Mouse (Mus musculus) heart, adult 9 months (tissue): ENCODE measurements around the gene Grcc10.

Experiments
- DNase-seq, 2 experiments: peaks; one replicate each; pipeline ENCODE4 v3.0.0; 2022; ENCODE audit warnings: low spot score in 2 of 2

Grcc10 gene

DNA sequence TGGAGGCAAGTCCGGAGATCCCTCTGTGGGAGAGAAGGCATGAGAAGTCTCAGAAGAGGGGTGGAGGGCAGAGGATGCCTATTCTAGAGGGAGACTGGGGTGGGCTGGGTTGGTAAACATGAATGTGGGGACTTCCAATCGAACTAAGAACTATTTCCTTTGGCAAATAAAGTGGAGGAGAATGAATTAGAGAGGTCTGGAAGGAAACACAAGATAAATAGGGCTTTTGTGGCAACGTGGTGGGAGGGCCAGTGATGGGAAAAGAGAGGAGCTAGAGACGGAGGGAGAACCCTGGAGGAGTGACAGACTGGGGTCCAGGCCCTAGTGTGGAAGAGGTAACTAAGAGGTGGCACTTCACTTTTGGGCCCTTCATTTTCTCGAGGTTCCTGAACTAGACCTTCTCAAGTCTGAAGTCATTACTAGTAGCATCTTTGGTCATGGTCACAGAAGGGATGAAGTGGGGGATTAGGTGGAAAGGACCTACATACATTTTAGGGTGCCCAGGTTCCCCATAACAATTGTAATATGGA is 16.2 kb upstream of the Grcc10 start:
- DNase-seq = no peak

DNA sequence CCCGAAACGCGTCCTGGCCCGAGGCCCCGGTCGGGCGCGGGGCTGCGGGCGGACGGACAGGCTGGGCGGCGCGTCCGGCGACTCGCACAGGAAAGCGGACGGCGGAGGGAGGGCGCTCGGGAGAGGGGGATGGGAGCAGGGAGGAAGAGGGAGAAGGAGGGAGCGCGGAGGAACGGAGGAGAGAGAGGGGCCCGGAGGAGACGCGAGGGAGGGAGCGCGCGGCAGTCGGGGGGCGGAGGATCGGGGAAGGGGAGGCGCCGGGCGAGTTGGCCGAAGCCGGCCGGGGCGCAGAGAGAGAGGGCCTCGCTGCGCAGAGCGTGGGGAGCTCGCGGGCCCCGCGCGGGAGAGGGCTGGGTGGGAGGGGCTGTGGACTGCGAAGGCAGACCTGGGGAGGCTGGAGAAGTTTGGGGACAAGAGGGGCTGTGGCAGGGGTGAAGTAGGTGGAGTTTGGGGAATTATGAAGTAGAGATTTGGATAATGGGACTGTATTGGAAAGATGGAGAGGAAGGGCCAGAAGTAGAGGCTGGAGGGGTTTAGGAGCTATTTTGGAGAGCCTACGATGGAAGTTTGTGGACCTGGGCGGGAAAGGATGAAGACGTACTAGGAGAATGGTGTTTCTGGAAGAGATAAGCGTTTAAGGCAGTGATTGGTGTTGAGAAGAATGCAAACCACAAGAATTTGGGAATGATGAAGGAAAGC is 15.6 kb upstream of the Grcc10 start:
- DNase-seq = peak; percentile 82 to 86

DNA sequence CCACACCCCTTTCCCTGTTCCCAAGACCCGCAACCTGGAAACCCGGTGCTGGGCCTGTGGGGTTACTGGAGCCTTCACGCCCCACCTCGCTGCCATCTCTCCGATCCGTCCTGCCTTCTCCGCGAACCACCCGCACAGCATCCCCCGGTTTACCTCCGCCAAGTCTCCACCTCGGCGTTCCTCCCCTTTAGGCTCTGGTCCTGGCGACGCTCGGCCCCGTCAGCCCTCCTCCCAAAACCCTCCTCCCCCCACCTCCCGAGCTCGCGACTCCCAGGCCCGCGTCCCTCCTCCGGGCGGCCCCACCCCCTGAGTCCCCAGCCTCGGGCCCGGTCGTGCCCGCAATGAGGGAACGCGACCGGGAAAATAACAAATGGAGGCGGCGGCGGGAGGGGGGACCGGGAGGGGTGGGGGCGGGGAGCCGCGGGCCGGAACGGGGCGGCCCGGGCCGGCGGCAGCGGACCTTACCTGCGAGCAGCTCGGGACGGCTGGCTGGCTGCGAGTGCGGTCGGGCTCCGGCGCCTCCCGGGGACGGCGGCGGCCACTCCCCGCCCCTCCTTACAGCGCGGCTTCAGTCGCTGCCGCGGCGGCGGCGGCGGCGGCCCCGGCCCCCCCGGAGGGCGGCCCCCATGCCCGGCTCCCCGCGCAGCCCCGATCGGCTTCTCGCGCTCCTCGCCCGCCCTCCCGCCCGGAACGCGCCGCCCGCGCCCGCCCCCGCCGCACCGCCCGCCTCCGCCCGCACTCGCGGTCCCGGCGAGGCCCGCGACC is 14.8 kb upstream of the Grcc10 start, which contains the start of the genes Gm45234 and Atn1:
TSS of gene Gm45234 (minus strand) at position 191 of the 765 bp plus-strand sequence.
TSS of gene Atn1 (minus strand) at position 694 of the 765 bp plus-strand sequence.
- DNase-seq = peak; percentile 61 to 74

DNA sequence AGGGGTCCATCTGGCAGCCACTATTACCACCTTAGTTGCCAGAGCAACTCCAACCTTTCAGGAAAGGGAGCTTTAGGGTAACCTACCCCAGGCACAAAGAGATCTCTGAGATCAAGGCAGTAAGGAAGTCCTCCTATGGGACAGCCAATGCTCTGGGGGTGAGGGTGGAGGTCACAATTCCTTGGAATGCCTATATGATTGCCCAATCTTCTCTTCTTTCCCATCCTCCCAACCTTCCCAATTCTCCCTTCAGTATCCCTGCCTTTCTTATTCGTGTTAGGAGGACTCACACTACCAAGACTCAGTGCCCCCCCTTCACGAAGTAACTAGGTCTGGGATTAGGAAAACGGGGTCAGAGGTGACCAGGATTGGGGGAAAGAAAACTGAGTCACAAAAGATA is 14.1 kb upstream of the Grcc10 start:
- DNase-seq = no peak

DNA sequence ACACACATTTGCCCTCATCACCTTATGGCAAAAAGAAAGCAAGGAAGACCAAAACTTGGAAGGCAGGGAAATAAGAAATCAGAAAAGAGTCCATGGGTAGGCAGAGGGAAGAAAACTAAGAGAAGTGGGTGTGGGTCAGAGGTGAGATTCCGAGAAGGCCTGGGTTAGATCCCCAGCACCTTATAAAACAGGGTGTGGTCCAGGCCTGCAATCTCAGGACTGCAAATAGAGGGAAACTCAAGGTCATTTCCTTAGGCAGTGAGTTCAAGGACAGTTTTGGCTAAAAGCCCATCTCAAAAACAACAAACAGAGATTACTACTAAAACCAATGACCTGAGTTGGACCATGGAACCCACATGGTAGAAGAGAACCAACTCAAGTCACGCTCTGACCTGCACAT is 12.7 kb upstream of the Grcc10 start:
- no peak for DNase-seq

DNA sequence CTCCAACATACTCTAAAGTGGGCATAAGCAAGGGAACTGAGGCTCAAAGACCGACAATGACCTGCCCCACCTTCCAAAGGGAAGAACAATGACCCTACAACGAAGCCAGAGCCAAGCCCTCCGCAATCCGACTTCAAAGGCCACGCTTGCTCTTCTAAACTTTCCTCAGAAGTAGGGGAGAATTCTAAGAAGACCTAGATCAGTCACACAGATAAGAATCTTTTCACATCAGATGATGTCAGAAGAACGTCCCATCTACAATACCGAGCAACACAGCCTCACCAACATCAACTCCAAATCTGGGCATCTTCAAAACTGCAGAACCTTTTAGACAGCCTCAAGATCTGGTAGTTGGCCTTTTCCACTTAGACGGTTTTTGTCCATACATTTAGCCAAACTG is 9.2 kb upstream of the Grcc10 start:
- no peak for DNase-seq

DNA sequence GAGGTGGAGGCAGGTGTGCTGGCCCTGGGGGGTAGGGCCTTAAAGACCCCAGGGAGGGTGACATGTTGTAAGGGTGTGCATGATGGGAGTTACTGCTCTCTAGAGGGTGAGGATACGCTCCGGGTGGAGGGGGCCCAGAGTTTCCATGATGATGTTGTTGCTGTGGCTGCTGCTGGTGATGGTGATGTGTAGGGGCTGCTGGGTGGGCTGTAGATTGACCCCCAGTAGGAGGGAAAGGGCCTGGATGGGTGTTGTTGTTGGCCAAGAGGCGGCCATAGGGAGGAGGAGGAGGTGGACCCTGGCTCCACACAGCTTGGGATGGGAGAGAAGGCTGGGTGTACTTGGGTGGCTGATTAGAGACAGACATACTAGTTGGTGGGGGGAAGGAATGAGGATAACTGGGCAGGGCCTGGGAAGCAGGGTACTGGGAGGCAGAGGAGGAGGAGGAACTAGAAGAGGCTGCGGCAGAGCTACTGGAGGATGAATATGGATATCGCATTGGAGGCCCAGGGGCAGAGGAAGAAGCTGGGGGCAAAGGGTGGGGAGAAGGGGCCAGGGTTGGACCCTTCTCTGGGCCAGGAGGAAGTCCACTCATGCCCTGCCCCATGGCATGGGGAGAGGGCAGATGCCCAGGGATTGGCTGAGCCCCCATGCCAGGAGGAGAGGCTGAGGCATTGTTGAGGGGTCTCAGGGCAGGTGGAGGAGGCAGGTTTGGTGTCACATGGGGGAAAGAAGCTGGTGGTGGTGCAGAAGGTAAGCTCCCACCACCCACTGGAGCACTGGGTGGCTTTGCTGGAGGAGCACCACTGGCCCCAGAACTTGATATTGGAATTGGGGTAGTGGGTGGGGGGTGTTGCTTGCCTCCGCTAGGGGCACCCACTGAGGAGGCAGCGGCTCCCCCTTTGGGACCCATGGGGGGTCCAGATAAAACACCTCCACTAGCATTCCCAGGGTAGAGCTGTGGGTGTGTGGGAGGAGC is 5.8 kb upstream of the Grcc10 start:
- DNase-seq = no peak

DNA sequence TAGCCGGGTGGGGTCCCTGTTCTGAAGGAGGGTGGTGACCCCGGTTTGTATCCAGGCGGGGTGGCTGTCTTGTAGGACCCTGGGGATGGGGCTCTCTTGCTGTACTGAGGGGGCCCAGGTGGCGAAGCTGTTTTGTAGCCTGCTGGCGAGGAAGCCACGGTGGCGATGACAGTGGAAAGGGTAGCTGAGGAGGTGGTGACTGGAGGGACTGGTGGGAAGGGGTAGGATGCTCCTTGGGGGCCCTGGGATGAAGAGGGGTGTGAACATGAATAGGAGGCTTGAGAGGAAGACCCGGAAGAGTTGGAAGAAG is 5.1 kb upstream of the Grcc10 start:
- no peak for DNase-seq

DNA sequence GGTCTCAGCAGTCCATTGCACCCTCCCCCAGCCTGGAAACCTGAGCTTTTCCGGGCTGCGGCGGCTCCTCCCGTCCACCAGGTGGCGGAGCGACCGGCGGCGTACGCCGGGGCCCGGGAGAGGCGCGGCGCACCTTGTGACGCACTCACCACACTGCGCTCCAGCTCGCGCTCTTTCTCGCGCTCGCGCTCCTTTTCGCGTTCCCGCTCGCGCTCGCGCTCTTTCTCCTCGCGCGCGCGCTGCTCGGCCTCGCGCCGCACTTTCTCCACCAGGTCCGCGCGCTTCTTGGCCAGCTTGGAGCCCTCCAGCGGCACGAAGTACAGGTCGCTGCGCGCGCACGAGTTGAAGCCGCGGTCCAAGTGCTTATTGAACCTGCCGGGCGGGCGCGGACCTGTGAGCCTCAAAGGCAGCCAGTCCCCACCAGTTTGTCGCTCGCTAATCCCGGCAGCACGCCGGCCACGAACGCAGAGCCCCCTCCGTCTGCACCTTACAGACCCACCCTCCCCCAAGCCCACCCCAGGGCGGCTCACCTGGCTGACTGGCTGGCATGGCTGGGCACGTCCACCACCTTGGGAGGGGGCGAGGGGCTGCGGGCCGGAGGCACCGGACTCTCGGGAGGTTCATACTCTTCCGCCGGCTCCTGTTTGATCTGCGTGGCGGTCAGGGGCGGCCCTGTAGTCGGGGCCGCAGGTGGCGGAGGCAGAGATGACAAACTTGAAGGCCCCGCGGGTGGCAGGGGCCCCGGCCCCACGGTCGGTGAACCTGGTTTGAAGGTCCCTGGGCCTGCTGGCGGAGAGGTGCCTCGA is 4.5 kb upstream of the Grcc10 start:
- peak; percentile 91 to 93 for DNase-seq

DNA sequence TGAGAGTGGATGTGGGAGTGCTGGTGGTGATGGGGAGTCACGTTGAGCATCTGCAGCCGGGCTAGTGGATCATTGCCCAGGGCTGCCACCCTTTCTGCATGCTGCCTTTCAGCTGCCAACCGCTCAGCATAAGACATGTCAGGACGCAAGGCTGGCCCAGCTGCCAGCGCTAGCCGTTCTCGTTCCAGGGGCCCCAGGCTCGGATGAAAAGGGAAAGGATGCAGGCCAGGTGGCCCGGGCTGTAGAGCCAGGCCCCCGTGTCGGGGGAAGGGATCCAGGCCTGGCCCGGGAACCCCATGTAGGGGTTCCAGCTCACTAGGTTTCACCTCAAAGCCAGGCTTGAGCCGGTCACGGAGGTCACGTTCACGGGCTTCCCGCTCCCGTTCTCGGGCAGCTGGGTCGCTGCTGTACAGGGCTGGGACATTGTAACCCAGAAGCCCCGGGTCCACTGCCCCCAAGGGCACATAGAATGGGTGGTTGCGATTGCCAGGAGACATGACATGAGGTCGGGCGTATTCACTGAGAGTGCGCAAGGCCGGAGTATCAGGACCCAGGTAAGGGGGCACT is 3.7 kb upstream of the Grcc10 start:
- DNase-seq = no peak

DNA sequence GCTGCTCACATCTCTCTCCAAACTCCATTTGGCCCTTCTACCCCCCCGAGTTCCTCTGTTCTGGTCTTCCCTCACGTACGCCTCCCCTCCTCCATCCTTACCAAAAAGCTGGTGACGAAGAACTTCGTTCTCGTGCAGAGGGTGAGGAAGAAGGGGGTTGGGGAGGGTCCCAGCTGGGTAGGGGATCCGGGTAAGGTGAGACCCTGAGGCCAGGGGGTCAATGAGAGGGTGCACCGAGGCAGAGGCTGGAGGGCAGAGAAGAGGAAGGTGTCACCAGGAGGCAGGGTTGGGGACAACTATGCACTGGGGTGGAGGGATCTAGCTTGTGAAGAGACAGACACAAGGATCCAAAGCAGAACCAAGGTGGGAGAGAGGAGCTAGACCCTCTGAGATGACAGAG is 2.5 kb upstream of the Grcc10 start:
- no peak for DNase-seq

DNA sequence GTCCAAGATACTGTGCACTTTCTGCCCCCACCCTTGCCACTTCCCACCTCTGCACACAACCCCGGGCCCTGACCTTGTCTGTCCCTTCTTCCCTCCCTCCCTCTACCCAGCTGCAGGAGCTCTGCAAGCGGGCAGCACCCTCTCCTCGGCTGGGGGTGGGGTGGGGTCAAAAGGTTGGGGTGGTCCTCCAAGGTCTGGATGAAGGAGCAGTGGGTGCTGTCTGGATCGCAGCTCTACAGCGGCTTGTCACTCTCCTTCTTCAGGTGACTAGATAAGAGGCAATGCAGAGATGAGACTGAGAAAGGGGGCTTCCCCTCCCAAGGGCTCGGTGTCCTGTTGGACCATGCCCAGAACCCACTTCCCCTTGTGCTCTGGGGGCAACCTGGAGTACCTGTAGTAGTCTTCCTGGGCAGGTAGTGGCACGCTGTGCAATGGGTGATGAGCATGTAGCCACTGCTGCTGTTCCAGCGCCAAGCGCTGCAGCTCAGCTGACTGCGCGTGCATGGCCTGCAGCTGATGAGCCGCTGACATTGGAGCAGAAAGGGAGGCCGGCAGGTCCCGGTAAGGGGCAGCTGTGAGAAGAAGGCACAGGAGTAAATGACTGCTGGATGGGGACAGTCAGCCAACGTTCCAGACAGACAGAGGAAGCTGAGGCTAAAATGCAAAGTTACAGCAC is 1.8 kb upstream of the Grcc10 start:
- no peak for DNase-seq

DNA sequence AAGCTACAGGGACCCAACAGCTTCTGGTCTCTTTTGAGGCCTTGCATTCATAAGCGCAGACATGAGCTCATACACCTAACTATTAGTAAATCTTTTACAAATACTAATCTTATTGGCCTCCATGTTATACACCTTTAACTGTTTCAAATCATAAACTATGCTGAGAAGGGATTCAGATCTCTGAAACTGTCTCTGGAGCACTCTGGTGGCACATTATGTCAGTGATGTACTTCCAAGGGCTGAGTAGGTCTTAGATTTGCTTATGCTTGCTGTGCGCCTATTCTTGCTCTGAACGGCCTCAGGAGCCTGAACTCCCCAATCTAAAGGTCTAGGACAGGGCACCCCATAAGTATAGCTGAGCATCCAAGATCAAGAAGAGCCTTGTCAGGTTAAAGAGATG is 668 bp upstream of the Grcc10 start:
- no peak for DNase-seq

DNA sequence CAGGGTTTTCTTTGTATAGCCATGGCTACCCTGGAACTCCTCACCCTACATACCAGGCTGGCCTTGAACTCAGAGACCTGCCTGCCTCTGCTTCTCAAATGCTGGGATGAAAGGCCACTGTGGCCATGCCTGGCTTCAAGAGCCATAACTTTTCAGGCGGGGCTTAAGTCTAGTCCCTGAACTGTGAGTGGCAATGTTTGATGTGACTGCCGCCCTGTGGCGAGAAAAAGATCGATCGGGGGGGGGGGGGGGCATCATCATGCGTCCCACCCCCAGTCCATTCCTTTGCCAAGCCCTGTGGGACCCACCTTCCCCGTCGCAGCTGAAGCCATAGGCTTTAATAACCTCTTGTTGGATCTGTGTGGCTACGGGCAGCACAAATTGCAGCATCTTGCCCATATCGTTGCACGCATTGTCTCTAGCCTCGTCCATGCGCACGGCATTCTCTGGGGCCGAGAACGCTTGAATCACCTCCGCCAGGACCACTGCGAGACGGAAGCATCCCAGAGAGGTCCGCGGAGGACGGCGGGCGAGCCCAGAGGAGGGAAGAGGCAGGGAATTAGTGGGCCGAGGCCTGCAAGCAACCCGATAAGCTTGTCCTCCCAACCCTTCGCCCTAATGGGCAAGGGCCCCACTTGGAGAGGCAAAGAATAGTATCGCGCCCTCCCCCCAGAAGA is 825 bp downstream of the Grcc10 start:
- DNase-seq = peak in 1 of 2 experiments; percentile 66

DNA sequence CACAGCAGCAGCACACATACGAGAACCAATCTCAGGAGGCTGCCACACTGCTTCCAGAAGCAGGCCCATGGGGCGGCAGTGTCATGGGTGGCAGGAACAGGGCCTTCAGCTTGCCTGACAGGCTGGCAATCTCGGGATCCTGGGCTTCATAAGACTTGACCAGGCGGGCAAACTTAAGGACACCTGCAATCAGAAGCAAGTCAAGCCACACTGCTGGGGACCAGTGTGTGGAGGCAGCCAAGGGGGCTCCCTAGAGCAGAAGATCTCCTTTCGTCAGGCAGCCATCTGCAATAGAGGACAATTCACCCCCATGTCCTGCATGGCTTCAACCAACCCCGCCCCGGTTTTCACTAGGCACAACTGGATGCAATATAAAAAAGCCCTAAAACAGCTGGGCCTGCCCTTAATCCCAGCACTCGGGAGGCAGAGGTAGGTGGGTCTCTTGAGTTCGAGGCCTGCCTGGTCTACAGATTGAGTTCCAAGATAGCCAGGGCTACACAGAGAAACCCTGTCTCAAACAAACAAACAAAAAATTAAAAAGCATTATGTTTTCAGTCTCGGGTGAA is 1.9 kb downstream of the Grcc10 start:
- DNase-seq = no peak

DNA sequence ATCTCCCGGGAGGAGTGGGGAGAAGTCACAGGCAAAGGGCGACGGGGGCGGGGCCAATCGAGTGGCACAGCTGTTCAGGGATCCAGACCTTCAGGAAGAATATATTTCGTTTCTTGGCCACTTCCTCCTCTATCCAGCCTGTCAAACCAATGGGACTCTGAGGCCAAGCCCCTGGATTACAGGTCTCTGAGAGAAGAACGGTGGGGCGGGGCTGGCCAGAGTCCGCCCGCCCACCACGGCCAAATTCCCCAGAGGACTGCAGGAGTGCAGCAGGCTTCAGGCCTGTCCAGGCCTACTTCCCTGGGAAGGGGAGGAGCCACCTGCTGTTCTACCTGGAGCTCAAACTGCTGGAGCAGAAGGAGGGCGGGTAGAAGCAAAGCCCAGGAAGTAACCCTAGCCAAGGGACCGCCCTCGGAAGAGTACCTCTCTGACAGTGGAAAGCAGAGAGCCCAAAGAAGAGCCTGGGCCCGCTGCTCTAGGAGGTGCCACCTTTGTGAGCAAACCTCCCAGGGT is 2.6 kb downstream of the Grcc10 start, which contains the start of gene Ptpn6:
TSS of gene Ptpn6 (minus strand) at position 204 of the 513 bp plus-strand sequence.
- no peak for DNase-seq

DNA sequence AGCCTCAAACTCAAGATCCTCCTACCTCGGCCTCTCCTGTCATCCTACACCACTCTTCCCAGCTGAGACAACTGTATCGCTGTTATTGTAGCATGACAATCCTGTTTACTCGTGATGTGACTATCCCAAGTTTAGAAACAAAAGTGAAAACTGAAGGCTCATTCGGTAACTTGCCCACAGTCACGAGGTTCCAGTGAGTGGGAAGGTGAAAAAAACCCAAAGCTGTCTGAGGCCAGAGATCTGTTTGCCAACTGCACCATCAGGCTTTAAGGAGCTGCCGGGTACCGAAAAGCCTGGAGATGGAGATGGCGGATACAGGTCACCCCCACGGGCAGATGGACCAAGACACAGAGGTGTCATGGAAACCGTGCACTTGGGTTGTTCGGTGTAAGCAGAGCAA is 4.1 kb downstream of the Grcc10 start:
- DNase-seq = no peak

DNA sequence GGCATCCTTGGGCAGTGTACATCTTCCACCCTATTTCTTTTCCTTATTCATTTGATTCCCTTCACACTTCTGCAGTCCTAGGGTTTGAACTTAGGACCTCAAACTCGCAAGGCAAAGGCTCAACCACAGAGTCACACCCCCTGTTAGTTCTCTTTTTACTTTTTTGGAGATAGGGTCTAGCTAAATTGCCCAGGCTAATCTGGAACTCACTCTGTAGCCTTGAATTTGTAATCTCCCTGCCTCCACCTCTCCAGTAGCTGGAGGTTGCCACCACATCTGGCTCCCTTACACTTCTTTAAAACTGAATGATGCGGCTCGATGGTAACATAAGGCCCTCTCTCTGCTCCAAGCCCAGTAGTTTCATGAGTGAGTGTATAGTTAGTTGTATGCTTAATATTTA is 6.8 kb downstream of the Grcc10 start:
- DNase-seq = no peak
